Mouse (Mus musculus) neural tube, embryonic 14.5 days (tissue): Measurements from ENCODE around the gene Tmem238. TPM values are rescaled to one million over a fixed set of nuclear protein-coding genes. Genes with fewer than 3 reads are reported as not detected.
"Not testable (repeated sequence)": the region's sequence is repeated elsewhere in the genome, so short reads cannot be mapped to it uniquely, and the experiment has no call there.

Source experiments
- ATAC-seq: fragments of 200-750 bp; cut with Nextera tagmentation; 2 replicates; pipeline ENCODE4 v1.8.0; 2017; ENCODE audit warnings: low read depth, mild to moderate bottlenecking, moderate TSS enrichment, moderate library complexity
- H3K27ac ChIP-seq: fragments of 300-500 bp; sonication (generic); 2 replicates; pipeline ENCODE4 v1.5.1; 2014; ENCODE audit warnings: low read depth, mild to moderate bottlenecking, control low read depth, low read length, moderate library complexity, mixed read lengths
- H3K27me3 ChIP-seq: fragments of 300-500 bp; sonication (generic); 2 replicates; pipeline ENCODE4 v1.6.1; 2014; ENCODE audit warnings: low read length; ENCODE audit not compliant: control insufficient read depth, insufficient read depth
- H3K36me3 ChIP-seq: fragments of 300-500 bp; sonication (generic); 2 replicates; pipeline ENCODE4 v1.6.1; 2014; ENCODE audit warnings: low read length, mixed read lengths; ENCODE audit not compliant: control insufficient read depth, insufficient read depth
- H3K4me1 ChIP-seq: fragments of 300-500 bp; sonication (generic); 2 replicates; pipeline ENCODE4 v1.6.1; 2014; ENCODE audit warnings: low read length; ENCODE audit not compliant: control insufficient read depth, insufficient read depth
- H3K4me2 ChIP-seq: fragments of 300-500 bp; sonication (generic); 2 replicates; pipeline ENCODE4 v1.6.1; 2014; ENCODE audit warnings: mild to moderate bottlenecking, low read depth, low read length, control low read depth
- H3K4me3 ChIP-seq: fragments of 300-500 bp; sonication (generic); 2 replicates; pipeline ENCODE4 v1.5.1; 2014; ENCODE audit warnings: low read depth, low read length, control low read depth, mixed read lengths
- H3K9ac ChIP-seq: fragments of 300-500 bp; sonication (generic); replicated peaks from 2 replicates; pipeline ENCODE4 v1.6.1; 2014; ENCODE audit warnings: low read depth, mild to moderate bottlenecking, control low read depth, low read length, mixed read lengths
- H3K9me3 ChIP-seq: fragments of 300-500 bp; sonication (generic); 2 replicates; pipeline ENCODE4 v1.6.1; 2016; ENCODE audit warnings: low read length; ENCODE audit not compliant: control insufficient read depth
- WGBS: fragments of 180-500 bp; shearing (Covaris S2); extraction: QIAGEN DNeasy Blood & Tissue Kit; methylation state at CpG from one replicate; pipeline ENCODE4 v1.1.7; 2014; 5-methylcytosine and 5-hydroxymethylcytosine counted together
- polyA plus RNA-seq: library from polyadenylated mRNA; unstranded; fragments of >200 nt; fragmentation: Nextera tagmentation; extraction: Ambion mirVana; gene quantifications from 2 replicates; pipeline ENCODE4 v1.2.1, GENCODE M21; 2014

Tmem238 gene
- polyA plus RNA-seq, 1 experiment from 2014 or later, result 3.6 TPM

DNA sequence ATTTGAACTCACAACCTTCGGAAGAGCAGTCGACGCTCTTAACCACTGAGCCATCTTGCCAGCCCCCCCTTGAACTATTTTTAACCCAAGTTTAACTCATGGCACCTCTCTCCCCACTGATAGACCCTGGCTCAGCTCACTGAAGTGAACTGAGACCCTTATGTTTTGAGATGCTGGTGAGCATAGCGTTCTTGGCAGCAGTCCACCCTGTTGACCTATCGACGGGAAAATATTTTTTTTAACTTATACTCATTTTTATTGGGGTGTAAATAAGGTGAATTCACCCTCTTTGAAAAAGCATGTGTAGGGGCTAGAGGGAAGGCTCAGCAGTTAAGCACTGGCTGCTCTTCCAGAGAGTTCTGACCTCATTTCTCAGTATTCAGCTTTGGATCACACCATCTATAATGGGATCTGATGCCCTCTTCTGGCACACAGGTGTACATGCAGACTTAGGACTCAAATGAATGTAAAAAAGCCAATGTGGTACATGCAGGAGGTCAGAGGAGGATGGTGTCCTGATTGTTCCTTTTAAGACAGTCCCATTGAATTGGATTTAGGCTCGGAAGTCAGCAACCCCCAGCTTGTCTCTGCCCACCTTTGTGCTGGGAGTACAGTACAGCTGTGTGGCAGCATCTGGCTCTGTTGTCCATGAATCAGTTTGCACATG lies 6.4 kb upstream of the Tmem238 start:
- H3K4me2 ChIP-seq, result no peak overlapping the region
- peaks cover 25% of the 10 kb centered on the region for H3K36me3 ChIP-seq
- H3K9me3 ChIP-seq, result no peaks in the 10 kb centered on the region
- peak; percentile 8; the same call in 1 of the 2 replicates for ATAC-seq
- H3K4me1 ChIP-seq, result peaks cover 7% of the 10 kb centered on the region
- no peaks in the 10 kb centered on the region for H3K27me3 ChIP-seq
- H3K9ac ChIP-seq, result no peak overlapping the region
- H3K27ac ChIP-seq, result no peak overlapping the region
- 78% methylated on average over 7 of the region's 7 CpGs for WGBS
- no peak overlapping the region for H3K4me3 ChIP-seq

DNA sequence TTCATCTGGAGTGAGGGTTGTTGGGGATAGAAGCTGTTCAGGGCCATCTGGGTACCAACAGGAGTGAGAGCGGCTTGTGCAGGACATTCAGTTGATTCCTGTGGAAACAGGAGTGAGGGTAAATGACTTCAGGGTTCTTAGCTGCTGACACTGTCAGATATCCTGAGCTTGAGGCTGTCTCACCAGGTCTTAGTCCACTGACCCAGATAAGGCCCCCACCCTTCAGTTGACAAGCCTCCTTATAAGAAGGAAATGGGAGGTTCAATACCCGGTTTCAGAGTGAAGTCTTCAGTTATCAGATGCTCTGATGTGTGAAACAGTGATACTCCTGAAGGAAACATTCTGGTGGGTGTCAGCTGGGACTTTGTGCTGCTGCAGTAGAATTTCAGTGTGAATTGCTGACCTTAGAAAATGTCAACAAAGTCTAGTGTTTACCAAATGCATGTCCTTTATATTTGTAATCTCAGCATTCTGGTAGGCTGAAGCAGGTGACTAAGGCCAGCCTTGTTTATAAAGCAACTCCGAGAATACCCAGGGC lies 5.2 kb upstream of the Tmem238 start:
- no peaks in the 10 kb centered on the region for H3K9me3 ChIP-seq
- no peak overlapping the region for H3K4me3 ChIP-seq
- WGBS, result 86% methylated on average over 3 of the region's 3 CpGs
- peaks cover 25% of the 10 kb centered on the region for H3K36me3 ChIP-seq
- ATAC-seq, result no peak
- H3K27me3 ChIP-seq, result no peaks in the 10 kb centered on the region
- no peak overlapping the region for H3K9ac ChIP-seq
- H3K4me2 ChIP-seq, result no peak overlapping the region
- H3K27ac ChIP-seq, result no peak overlapping the region
- peaks cover 7% of the 10 kb centered on the region for H3K4me1 ChIP-seq

DNA sequence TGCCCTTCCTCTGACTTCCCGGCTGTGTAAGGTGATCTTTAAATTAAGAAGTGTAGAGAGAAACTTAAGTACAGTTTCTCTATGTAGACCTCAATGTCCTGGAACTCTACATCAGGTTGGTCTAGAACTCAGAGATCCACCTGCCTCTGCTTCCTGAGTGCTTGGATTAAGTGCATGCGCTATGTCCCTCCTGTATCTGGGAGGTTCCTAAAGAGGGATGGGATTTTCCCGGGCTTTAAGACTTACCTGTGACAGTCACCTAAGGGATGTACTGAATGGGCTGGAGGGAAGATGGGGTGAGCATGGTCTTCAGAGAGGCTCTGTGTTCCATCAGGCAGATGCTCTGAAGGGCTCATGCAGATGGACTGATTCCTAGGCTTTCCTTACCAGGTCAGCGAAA lies 4.2 kb upstream of the Tmem238 start:
- Histone ChIP-seq H3K27ac (no peak overlapping the region), H3K9ac (peak overlapping the region; percentile 89), H3K4me3 (peak overlapping the region; percentile 76), H3K4me2 (peak overlapping the region; percentile 84), H3K9me3 (no peaks in the 10 kb centered on the region), H3K27me3 (no peaks in the 10 kb centered on the region), H3K36me3 (peaks cover 25% of the 10 kb centered on the region), H3K4me1 (peaks cover 12% of the 10 kb centered on the region)
- ATAC-seq, result no peak
- WGBS, result 48% methylated on average over 4 of the region's 4 CpGs

DNA sequence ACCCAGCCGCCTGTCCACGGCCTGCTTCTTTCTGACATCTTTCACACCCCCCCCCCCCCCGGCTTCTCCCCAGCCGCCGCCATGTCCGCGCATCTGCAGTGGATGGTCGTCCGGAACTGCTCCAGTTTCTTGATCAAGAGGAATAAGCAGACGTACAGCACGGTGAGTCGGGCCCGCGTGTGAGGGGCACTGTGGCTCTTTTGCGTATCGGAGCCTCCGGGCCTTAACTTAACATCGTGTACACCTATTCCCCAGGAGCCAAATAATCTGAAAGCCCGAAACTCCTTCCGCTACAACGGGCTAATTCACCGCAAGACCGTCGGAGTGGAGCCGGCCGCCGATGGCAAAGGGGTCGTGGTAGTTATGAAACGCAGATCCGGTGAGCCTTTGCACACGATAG lies 3.8 kb upstream of the Tmem238 start:
- Histone ChIP-seq H3K9ac (peak overlapping the region; percentile 89), H3K27ac (peak overlapping the region; percentile 87), H3K4me1 (peaks cover 12% of the 10 kb centered on the region), H3K36me3 (peaks cover 25% of the 10 kb centered on the region), H3K4me2 (peak overlapping the region; percentile 84), H3K4me3 (peak overlapping the region; percentile 76)
- not testable (repeated sequence) for ATAC-seq, H3K9me3 ChIP-seq, H3K27me3 ChIP-seq
- WGBS, result 1% methylated on average over 30 of the region's 31 CpGs

DNA sequence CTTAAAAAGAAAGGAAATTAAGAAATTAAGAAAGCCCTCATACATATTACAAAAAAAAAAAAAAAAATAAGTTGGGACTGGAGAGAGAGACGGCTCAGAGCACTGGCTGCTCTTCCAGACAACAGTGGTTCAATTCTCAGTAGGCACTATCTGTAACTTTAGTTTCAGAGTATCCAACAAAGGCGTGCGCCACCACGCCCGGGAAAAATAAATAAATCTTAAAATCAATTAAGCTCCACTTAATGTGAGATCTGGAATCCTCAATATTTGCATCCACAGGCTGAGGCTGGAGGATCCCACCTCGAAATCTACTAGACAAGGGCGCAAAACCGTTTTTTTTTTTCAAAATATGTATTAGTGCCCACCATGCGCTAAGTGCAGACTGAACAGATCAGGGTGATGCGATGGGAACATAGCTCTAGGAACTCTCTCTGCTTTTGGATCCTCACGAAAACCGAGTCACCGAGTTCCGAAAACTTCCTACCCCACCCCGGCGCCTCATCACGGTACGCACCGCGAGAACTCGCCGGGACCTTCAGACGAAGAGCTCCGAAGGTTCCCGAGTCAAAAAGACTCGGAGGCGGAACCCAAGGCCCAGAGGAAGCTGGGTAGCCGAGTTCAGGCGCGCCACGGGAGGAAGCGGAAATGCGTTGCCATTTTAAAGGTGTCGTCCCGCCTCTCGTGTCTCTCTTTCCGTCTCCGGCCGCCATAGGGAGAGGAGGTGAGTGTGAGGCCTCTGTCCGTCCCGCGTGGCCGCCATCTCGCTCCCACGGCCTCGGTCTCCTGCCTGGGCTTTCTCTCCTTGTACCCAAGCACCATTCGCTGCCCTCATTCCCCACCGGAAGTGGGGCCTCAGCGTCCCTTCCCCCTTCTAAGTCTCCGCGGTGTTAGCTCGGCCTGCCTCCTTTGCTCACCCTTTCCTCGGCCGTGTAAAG lies 3.1 kb upstream of the Tmem238 start, which contains the start of gene Rpl28:
TSS of gene Rpl28 (plus strand) at position 597 of the 935 bp plus-strand sequence.
- H3K4me2 ChIP-seq, result peak within 1 kb of the TSS; percentile 84
- H3K27ac ChIP-seq, result peak within 1 kb of the TSS; percentile 87
- no peaks in the 10 kb centered on the region for H3K27me3 ChIP-seq
- H3K9ac ChIP-seq, result peak within 1 kb of the TSS; percentile 89
- peak; percentile 88 for ATAC-seq
- peaks cover 25% of the 10 kb centered on the region for H3K36me3 ChIP-seq
- peak within 1 kb of the TSS; percentile 76 for H3K4me3 ChIP-seq
- H3K9me3 ChIP-seq, result no peaks in the 10 kb centered on the region
- H3K4me1 ChIP-seq, result peaks cover 12% of the 10 kb centered on the region
- WGBS, result 1% methylated on average over 54 of the region's 54 CpGs

DNA sequence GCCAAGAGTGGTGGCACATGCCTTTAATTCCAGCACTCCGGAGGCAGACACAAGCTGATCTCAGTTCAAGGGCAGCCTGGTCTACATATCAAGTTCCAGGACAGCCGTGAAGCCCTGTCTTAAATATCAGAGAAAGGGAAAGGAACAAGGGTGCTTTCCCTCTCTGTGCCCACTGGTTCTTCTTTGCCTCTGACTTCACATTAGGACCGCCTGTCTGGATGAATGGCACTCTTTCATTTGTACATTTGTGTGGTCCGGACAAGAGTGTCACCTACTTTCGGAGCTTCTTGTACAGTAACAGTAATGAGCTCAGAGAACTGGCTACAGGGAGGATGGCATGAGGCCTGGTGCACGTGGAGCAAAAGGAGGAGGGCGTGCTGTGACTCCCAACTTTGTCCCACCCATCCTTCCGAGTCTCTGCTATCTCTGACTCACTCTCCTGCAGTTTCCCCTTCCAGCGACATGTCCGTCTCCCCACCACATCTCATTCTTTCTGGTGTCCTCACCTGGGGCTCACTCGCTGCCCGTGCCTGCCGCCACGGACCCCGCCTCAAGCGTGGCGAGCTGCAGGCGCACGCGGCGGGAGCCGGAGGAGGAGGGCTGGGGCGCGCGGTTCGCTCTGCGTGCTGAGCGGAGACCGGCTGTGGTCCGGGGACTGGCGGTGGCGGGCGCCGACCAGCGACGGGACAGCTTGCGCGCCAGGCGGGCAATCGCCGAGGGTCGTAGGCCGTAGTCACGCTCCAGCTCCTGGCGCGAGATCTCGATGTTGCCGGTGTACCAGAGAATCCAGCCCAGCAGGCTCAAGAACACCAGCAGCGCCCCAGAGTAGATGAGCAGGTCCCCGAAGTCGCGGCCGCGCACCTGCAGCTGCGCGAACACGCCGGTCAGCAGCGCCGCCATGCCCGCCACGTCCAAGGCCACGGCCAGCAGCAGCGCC lies 689 bp downstream of the Tmem238 start:
- Histone ChIP-seq H3K4me3 (peak overlapping the region; percentile 54), H3K4me2 (peak overlapping the region; percentile 84), H3K9ac (peak overlapping the region; percentile 80), H3K4me1 (peaks cover 7% of the 10 kb centered on the region), H3K9me3 (no peaks in the 10 kb centered on the region), H3K36me3 (no peaks in the 10 kb centered on the region), H3K27ac (peak overlapping the region; percentile 55), H3K27me3 (no peaks in the 10 kb centered on the region)
- 1% methylated on average over 64 of the region's 64 CpGs for WGBS
- peak; percentile 36 for ATAC-seq

DNA sequence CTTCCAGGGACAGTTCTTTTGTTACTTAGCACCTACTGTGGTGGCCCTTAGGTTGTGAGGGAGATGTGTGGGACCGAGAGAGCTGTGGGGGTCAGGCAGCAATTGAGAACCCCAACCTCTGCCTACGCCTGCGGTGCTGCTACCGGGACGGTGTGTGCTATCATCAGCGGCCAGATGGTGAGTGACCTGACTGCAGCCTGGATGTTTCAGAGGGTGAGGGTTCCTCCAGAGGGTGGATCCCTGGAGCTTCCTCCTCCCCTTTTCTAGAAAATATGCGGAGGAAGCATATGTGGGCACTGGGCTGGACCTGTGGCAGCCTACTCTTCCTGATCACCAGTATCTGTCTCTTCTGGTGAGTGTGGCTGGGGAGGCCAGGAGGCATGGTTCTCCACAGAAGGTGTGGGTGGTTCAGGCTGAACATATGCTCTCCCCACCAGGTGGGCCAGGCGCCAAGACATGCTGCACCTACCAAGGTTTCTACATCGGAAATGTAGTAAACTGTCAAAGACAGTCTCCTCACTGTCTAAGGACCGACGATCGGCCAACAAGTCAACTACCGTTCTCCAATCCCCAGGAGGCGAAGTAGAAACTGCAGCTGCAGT lies 5.7 kb downstream of the Tmem238 start:
- Histone ChIP-seq H3K27me3 (peaks cover 8% of the 10 kb centered on the region), H3K4me3 (no peak overlapping the region), H3K4me2 (no peak overlapping the region), H3K27ac (no peak overlapping the region), H3K9me3 (no peaks in the 10 kb centered on the region), H3K9ac (no peak overlapping the region), H3K4me1 (no peaks in the 10 kb centered on the region), H3K36me3 (no peaks in the 10 kb centered on the region)
- 81% methylated on average over 14 of the region's 14 CpGs for WGBS
- no peak for ATAC-seq

DNA sequence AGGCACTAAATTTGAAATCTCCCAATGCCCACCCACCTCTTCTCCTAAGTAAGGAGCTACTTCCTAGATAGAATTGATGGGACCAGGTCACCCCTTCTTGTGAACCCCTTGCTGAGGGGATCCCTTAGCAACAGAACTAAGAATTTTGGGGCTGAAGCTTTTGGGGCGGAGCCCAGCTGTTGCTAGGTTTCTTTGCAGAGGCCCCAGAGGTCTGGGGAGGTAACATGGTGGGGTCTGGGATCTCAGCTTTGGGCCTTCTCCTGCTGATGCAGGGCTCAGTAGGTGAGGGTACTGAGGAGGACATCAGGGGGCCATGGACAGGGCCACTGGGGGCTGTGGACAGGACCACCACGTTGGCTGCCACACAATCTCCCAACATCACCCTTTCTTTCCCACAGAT lies 6.7 kb downstream of the Tmem238 start, which contains the start of the genes Il11 and Tmem190:
TSS of gene Il11 (minus strand) at position 101 of the 400 bp plus-strand sequence.
TSS of gene Tmem190 (plus strand) at position 179 of the 400 bp plus-strand sequence.
- H3K4me1 ChIP-seq, result no peaks in the 10 kb centered on the region
- H3K4me3 ChIP-seq, result no peak within 1 kb of the TSS
- no peak within 1 kb of the TSS for H3K4me2 ChIP-seq
- H3K9ac ChIP-seq, result no peak within 1 kb of the TSS
- H3K9me3 ChIP-seq, result no peaks in the 10 kb centered on the region
- no peaks in the 10 kb centered on the region for H3K36me3 ChIP-seq
- WGBS, result 77% methylated on average over 2 of the region's 2 CpGs
- H3K27ac ChIP-seq, result no peak within 1 kb of the TSS
- no peak for ATAC-seq
- peaks cover 15% of the 10 kb centered on the region for H3K27me3 ChIP-seq
